Mouse (Mus musculus) lung, embryonic 15.5 days (tissue): ENCODE measurements around the gene Fbln1. TPM values are rescaled to one million over a fixed set of nuclear protein-coding genes. Genes with fewer than 3 reads are reported as not detected.
"Not testable (repeated sequence)": the region's sequence is repeated elsewhere in the genome, so short reads cannot be mapped to it uniquely, and the experiment has no call there.

Source experiments
- ATAC-seq: fragments of 200-750 bp; cut with Nextera tagmentation; 2 replicates; pipeline ENCODE4 v1.8.0; 2017; ENCODE audit warnings: moderate number of reproducible peaks, borderline replicate concordance; ENCODE audit not compliant: low FRiP score, low TSS enrichment; ENCODE audit errors: extremely low read depth
- H3K27ac ChIP-seq: fragments of 300-500 bp; sonication (generic); 2 replicates; pipeline ENCODE4 v1.5.1; 2015; ENCODE audit warnings: moderate library complexity, mild to moderate bottlenecking, inconsistent platforms
- H3K27me3 ChIP-seq: fragments of 300-500 bp; sonication (generic); 2 replicates; pipeline ENCODE4 v1.6.1; 2015; ENCODE audit warnings: inconsistent platforms
- H3K36me3 ChIP-seq: fragments of 300-500 bp; sonication (generic); 2 replicates; pipeline ENCODE4 v1.6.1; 2015; ENCODE audit warnings: inconsistent platforms
- H3K4me1 ChIP-seq: fragments of 300-500 bp; sonication (generic); 2 replicates; pipeline ENCODE4 v1.6.1; 2015; ENCODE audit warnings: inconsistent platforms
- H3K4me2 ChIP-seq: fragments of 300-500 bp; sonication (generic); 2 replicates; pipeline ENCODE4 v1.6.1; 2015; ENCODE audit warnings: inconsistent platforms, mild to moderate bottlenecking, moderate library complexity
- H3K4me3 ChIP-seq: fragments of 300-500 bp; sonication (generic); 2 replicates; pipeline ENCODE4 v1.5.1; 2015; ENCODE audit warnings: mild to moderate bottlenecking, inconsistent platforms
- H3K9ac ChIP-seq: fragments of 300-500 bp; sonication (generic); 2 replicates; pipeline ENCODE4 v1.6.1; 2015; ENCODE audit warnings: inconsistent platforms
- H3K9me3 ChIP-seq: fragments of 300-500 bp; sonication (generic); 2 replicates; pipeline ENCODE4 v1.6.1; 2016; ENCODE audit warnings: inconsistent platforms
- WGBS: fragments of 180-500 bp; shearing (Covaris S2); methylation state at CpG from one replicate; pipeline ENCODE4 v1.1.7; 2015; 5-methylcytosine and 5-hydroxymethylcytosine counted together
- polyA plus RNA-seq: library from polyadenylated mRNA; unstranded; fragments of >200 nt; fragmentation: Nextera tagmentation; extraction: Ambion mirVana; gene quantifications from 2 replicates; pipeline ENCODE4 v1.2.1, GENCODE M21; 2015

The Fbln1 gene
- polyA plus RNA-seq, 1 experiment from 2014 or later: 248 TPM

DNA sequence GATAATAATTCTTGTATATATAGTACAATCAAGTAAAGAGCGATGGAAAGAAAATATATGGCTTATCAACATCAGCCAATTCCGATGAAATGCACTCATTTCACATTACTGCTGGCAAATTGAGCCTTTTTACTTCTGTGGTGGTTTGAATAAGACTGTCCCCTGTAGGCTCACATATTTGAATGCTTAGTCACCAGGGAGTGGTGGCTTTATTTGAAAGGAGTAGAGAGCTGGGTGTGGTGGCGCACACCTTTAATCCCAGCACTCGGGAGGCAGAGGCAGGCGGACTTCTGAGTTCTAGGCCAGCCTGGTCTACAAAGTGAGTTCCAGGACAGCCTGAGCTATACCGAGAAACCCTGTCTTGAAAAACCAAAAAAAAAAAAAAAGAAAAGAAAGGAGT is 127.8 kb downstream of the Fbln1 start:
- H3K27me3 ChIP-seq, H3K4me3 ChIP-seq, H3K36me3 ChIP-seq, ATAC-seq, H3K4me2 ChIP-seq, H3K9me3 ChIP-seq, H3K9ac ChIP-seq, H3K27ac ChIP-seq: not testable (repeated sequence)
- 82% methylated on average over 6 of the region's 6 CpGs for WGBS
- H3K4me1 ChIP-seq: peaks cover 18% of the 10 kb centered on the region

DNA sequence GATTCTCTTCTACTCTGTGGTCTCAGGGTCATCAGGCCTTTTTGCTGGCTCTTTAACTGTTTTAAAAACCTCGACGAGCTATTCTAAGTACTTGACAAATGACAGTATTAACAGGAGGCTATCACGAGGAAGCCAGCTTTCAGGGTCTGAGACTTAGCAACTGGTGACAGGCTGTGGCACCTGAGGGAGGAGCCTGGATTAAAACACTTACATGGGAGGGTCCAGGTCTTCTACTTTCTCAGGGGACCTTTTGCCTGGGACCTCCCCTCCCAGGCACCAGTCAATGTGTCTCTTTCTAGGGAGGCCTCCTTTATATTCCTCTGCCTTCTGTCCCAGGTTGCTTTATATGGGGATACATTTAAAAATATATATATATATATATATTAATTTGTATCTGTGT is 128.5 kb downstream of the Fbln1 start:
- no peak overlapping the region for H3K4me2 ChIP-seq
- peaks cover 18% of the 10 kb centered on the region for H3K4me1 ChIP-seq
- no peaks in the 10 kb centered on the region for H3K9me3 ChIP-seq
- H3K4me3 ChIP-seq: no peak overlapping the region
- 35% methylated on average over 3 of the region's 3 CpGs for WGBS
- no peak overlapping the region for H3K9ac ChIP-seq
- no peak overlapping the region for H3K27ac ChIP-seq
- no peaks in the 10 kb centered on the region for H3K36me3 ChIP-seq
- H3K27me3 ChIP-seq: no peaks in the 10 kb centered on the region
- no peak for ATAC-seq

GRCm38 (mm10) chr15:85335671-85336300 is 130.0 kb downstream of the Fbln1 start, which contains the start of gene Atxn10:
TSS of gene Atxn10 (plus strand) at chr15:85336245.
- no peak for ATAC-seq
- Histone ChIP-seq H3K4me1 (peaks cover 18% of the 10 kb centered on the region), H3K9me3 (no peaks in the 10 kb centered on the region), H3K9ac (peak within 1 kb of the TSS; percentile 93), H3K4me3 (peak within 1 kb of the TSS; percentile 100), H3K27ac (peak within 1 kb of the TSS; percentile 99), H3K27me3 (no peaks in the 10 kb centered on the region), H3K36me3 (no peaks in the 10 kb centered on the region), H3K4me2 (peak within 1 kb of the TSS; percentile 76)
- 14% methylated on average over 15 of the region's 19 CpGs for WGBS

Other genes starting within 250 kb of the Fbln1 start
- 6.8 and 10.6 TPM in 2 replicates for gene 5031439G07Rik, start 217.4 kb upstream of the Fbln1 start, polyA plus RNA-seq
- gene Upk3a, start 188.8 kb upstream of the Fbln1 start, polyA plus RNA-seq: 8.5 and 9.1 TPM in 2 replicates
- 35.0 TPM in 2 replicates for gene Fam118a, start 177.0 kb upstream of the Fbln1 start, polyA plus RNA-seq
- gene Smc1b, start 74.0 kb upstream of the Fbln1 start, polyA plus RNA-seq: 0.21 and 0.39 TPM in 2 replicates
- gene Ribc2, start 73.9 kb upstream of the Fbln1 start, polyA plus RNA-seq: 0.39 and 0.49 TPM in 2 replicates
- gene Atxn10, start 130.3 kb downstream of the Fbln1 start, polyA plus RNA-seq: 344 and 350 TPM in 2 replicates